Mouse (Mus musculus) C2C12 (cell line): ENCODE measurements around the gene Tmem247. TPM values are rescaled to one million over a fixed set of nuclear protein-coding genes. Genes with fewer than 3 reads are reported as not detected.

ENCODE experiments used
- H3K27me3 ChIP-seq: one replicate; pipeline ENCODE4 v1.6.1; 2011; ENCODE audit not compliant: control insufficient read depth, insufficient read depth, insufficient read length
- H3K36me3 ChIP-seq: one replicate; pipeline ENCODE4 v1.6.1; 2011; ENCODE audit not compliant: control insufficient read depth, insufficient read depth
- H3K4me3 ChIP-seq: one replicate; pipeline ENCODE4 v1.5.1; 2011; ENCODE audit warnings: mild to moderate bottlenecking, control low read depth; ENCODE audit not compliant: poor library complexity, insufficient read depth, severe bottlenecking
- H3K79me2 ChIP-seq: one replicate; pipeline ENCODE4 v1.6.1; 2011; ENCODE audit not compliant: control insufficient read depth, insufficient read depth
- H3K79me3 ChIP-seq: one replicate; pipeline ENCODE4 v1.6.1; 2011; ENCODE audit warnings: low read depth, control low read depth
- H3ac ChIP-seq: one replicate; pipeline ENCODE3; 2011; ENCODE audit warnings: low read depth; ENCODE audit not compliant: control insufficient read depth, insufficient read length
- CEBPB ChIP-seq: IDR thresholded peaks from one replicate; pipeline ENCODE4 v1.6.1; 2011; ENCODE audit warnings: low read depth, mild to moderate bottlenecking, control low read depth, moderate library complexity
- CTCF ChIP-seq: IDR thresholded peaks from one replicate; pipeline ENCODE4 v1.5.1; 2011; ENCODE audit not compliant: control insufficient read depth, insufficient read depth, insufficient read length
- FOSL1 ChIP-seq: IDR thresholded peaks from one replicate; pipeline ENCODE4 v1.8.0; 2011; ENCODE audit warnings: mild to moderate bottlenecking, low read length; ENCODE audit not compliant: poor library complexity, insufficient read depth, severe bottlenecking
- MAX ChIP-seq: IDR thresholded peaks from one replicate; pipeline ENCODE4 v1.6.1; 2011; ENCODE audit warnings: mild to moderate bottlenecking, control low read depth
- MYOD1 ChIP-seq: IDR thresholded peaks from one replicate; pipeline ENCODE4 v1.6.1; 2011; ENCODE audit warnings: low read depth; ENCODE audit not compliant: control insufficient read depth, insufficient read length
- MYOG ChIP-seq: IDR thresholded peaks from one replicate; pipeline ENCODE4 v1.6.1; 2011; ENCODE audit not compliant: control insufficient read depth, insufficient read length; ENCODE audit errors: extremely low read depth
- USF1 ChIP-seq: IDR thresholded peaks from one replicate; pipeline ENCODE4 v1.6.1; 2011; ENCODE audit warnings: low read depth, mild to moderate bottlenecking, control low read depth, moderate library complexity
- long read RNA-seq, 2 experiments: library from polyadenylated mRNA; unstranded; transcript quantifications; one replicate each; pipeline ENCODE4 v2.0.0; 2019 to 2020
- polyA plus RNA-seq: library from polyadenylated mRNA; unstranded; fragments of >200 nt; fragmentation: generic; extraction: Trizol; gene quantifications from one replicate; pipeline ENCODE4 v1.2.1, GENCODE M21; 2012; ENCODE audit warnings: missing spikeins

Tmem247 gene
- polyA plus RNA-seq: not detected
- long read RNA-seq, experiment 1: 0 reads
- long read RNA-seq, experiment 2: 0 reads

DNA sequence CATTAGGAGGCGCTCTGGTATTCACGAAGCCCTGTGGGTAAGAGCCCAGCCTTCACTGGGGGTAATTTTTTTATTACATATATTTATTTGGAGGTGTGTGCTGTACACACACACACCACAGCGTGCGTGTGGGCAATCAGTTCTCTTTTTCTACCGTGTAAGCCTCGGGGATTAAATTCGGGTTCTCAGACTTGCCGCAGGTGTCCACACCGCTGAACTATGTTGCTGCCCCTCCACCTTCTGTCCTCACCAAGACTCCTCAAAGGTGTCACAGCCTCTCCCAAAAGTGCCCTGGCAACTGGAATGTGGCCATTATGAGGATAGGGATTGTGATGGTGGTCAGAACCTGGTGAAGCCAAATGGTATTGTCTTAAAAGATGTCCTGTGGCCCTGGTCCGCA is at the start of gene Tmem247:
Tmem247 (plus strand) TSS at position 301 of the 400 bp plus-strand sequence.
- Histone ChIP-seq H3K36me3 (no peaks in the 10 kb centered on the region), H3K4me3 (no peak within 1 kb of the TSS), H3K27me3 (no peaks in the 10 kb centered on the region), H3K79me2 (no peaks in the 10 kb centered on the region), H3ac (no peak within 1 kb of the TSS), H3K79me3 (no peaks in the 10 kb centered on the region)
- no peak for TF ChIP-seq CTCF
- no peak for TF ChIP-seq USF1
- no peak for TF ChIP-seq MYOD1
- TF ChIP-seq MYOG: no peak
- no peak for TF ChIP-seq CEBPB
- no peak for TF ChIP-seq MAX
- no peak for TF ChIP-seq FOSL1

- no peak for TF ChIP-seq MYOD1
- TF ChIP-seq CEBPB: no peak
- no peak for TF ChIP-seq CTCF
- TF ChIP-seq MYOG: no peak
- no peak for TF ChIP-seq MAX
- TF ChIP-seq USF1: no peak
- TF ChIP-seq FOSL1: no peak
- Histone ChIP-seq H3K4me3 (no peak overlapping the region), H3K27me3 (no peaks in the 10 kb centered on the region)
These were observed 46.6 kb upstream of the Tmem247 start for GRCm38 (mm10) chr17:86870586-86870985.

DNA sequence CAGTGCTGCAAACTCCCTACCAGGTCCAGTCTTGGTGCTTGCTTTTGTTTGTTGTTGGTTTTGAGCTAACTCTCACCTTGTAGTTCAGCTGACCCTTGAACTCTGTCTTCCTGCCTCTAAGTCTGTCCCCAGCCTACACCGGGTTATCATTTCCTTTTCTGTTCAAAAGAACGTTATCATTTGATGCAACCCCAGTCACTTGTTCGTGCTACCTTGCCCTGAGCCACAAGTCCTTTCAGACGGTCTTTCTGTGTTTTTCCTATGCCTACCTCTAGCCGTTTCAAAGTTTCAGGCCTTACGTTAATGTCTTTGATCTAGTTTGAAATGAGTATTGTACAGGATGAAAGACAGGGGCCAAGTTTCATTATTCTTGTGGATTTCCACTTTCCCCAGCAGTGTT is 44.5 kb upstream of the Tmem247 start:
- Histone ChIP-seq H3K79me2 (no peaks in the 10 kb centered on the region), H3K4me3 (no peak overlapping the region), H3K36me3 (no peaks in the 10 kb centered on the region), H3K79me3 (no peaks in the 10 kb centered on the region), H3K27me3 (no peaks in the 10 kb centered on the region), H3ac (no peak overlapping the region)
- TF ChIP-seq MYOG (no peak), MAX (no peak), MYOD1 (no peak), USF1 (no peak), CTCF (no peak), CEBPB (no peak)

More at GRCm38 (mm10) chr17:86870586-86870985, 46.6 kb upstream of the Tmem247 start:
- H3ac ChIP-seq: no peak overlapping the region
- H3K36me3 ChIP-seq: no peaks in the 10 kb centered on the region
- no peaks in the 10 kb centered on the region for H3K79me3 ChIP-seq
- H3K79me2 ChIP-seq: no peaks in the 10 kb centered on the region

DNA sequence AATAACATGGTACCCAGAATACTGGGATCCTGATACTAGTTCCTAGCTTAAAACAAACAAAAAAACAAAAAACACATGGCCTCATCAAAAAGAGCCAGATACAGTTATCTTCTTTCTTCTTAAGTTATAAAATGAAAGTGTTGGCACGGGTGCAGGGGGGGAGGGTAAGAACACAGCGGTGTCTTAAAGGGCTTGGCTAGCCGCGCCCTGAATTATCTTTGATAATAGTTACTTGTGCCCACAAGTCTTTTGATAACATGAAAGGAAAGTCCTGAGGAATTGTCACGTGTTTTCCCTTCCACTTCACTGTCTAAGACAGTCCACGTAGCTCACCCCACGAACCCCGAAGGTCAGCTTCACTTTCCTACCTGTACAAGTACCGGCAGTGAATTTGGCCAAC is 40.2 kb upstream of the Tmem247 start:
- Histone ChIP-seq H3K79me2 (no peaks in the 10 kb centered on the region), H3ac (no peak overlapping the region), H3K27me3 (no peaks in the 10 kb centered on the region), H3K79me3 (no peaks in the 10 kb centered on the region), H3K36me3 (no peaks in the 10 kb centered on the region), H3K4me3 (no peak overlapping the region)
- TF ChIP-seq FOSL1 (no peak), MYOD1 (no peak), MAX (no peak), CTCF (no peak), MYOG (no peak)

DNA sequence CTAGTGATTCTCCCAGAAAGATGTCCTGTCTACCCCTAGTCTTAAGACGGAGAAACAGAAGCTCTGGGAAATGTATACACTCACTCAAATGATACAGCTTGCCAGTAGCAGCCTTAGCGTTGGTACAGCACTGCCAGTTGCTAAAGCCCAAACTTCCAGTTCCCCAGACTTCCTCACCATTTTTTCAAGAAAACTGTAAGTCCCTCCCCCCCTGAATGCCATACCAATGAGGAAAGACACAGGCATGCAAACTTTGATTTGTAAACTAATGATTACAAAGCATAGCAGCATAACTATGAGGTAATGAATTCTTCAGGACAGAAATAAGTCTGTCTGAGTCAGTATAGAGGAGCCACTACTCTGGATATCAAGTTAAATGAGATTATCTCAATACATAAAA is 39.4 kb upstream of the Tmem247 start:
- H3K79me3 ChIP-seq: no peaks in the 10 kb centered on the region

GRCm38 (mm10) chr17:86880056-86880455 is 37.1 kb upstream of the Tmem247 start:
- Histone ChIP-seq H3K4me3 (no peak overlapping the region), H3K27me3 (peaks cover 5% of the 10 kb centered on the region), H3K79me3 (no peaks in the 10 kb centered on the region)

More for the DNA sequence above, 39.4 kb upstream of the Tmem247 start:
- no peaks in the 10 kb centered on the region for H3K79me2 ChIP-seq
- H3K36me3 ChIP-seq: no peaks in the 10 kb centered on the region
- H3K4me3 ChIP-seq: no peak overlapping the region
- no peaks in the 10 kb centered on the region for H3K27me3 ChIP-seq
- no peak overlapping the region for H3ac ChIP-seq
- no peak for TF ChIP-seq CTCF
- no peak for TF ChIP-seq MYOG
- no peak for TF ChIP-seq USF1
- TF ChIP-seq FOSL1: no peak
- no peak for TF ChIP-seq CEBPB
- TF ChIP-seq MAX: no peak
- TF ChIP-seq MYOD1: no peak

More at GRCm38 (mm10) chr17:86880056-86880455, 37.1 kb upstream of the Tmem247 start:
- no peak for TF ChIP-seq MAX
- no peak for TF ChIP-seq MYOG
- TF ChIP-seq MYOD1: no peak
- TF ChIP-seq USF1: no peak
- no peak for TF ChIP-seq CEBPB
- no peak for TF ChIP-seq FOSL1
- no peak for TF ChIP-seq CTCF
- Histone ChIP-seq H3K36me3 (no peaks in the 10 kb centered on the region), H3ac (no peak overlapping the region), H3K79me2 (no peaks in the 10 kb centered on the region)
